Mouse (Mus musculus) spleen, adult 2 months (tissue): ENCODE measurements at regions not wholly inside any gene's neighbourhood (a gene's known extent, or its start where the extent isn't known, plus 50 kb on each side); places are given as distances from the start of the nearest gene placed in this dataset.

Source experiments
- DNase-seq, 2 experiments: peaks; one replicate each; pipeline versions ENCODE4 v3.0.0 to v3.0.0-alpha.2; 2012 to 2021; ENCODE audit warnings: low spot score in 2 of 2, low read depth in 1 of 2
- H3K27ac ChIP-seq: fragments of 200-500 bp; 2 replicates; pipeline ENCODE4 v1.5.1; 2012; ENCODE audit warnings: low read length, inconsistent platforms; ENCODE audit not compliant: insufficient read depth
- H3K27me3 ChIP-seq: fragments of 200-500 bp; 2 replicates; pipeline ENCODE4 v1.6.1; 2012; ENCODE audit warnings: mild to moderate bottlenecking, moderate library complexity, low read length, inconsistent platforms; ENCODE audit not compliant: control insufficient read depth, insufficient read depth
- H3K36me3 ChIP-seq: fragments of 200-500 bp; 2 replicates; pipeline ENCODE4 v1.6.1; 2012; ENCODE audit warnings: mild to moderate bottlenecking, low read length, inconsistent platforms; ENCODE audit not compliant: control insufficient read depth, insufficient read depth
- H3K4me1 ChIP-seq: fragments of 200-500 bp; 2 replicates; pipeline ENCODE4 v1.6.1; 2011; ENCODE audit warnings: inconsistent platforms; ENCODE audit not compliant: control insufficient read depth, insufficient read depth, insufficient read length
- H3K4me3 ChIP-seq: fragments of 200-500 bp; 2 replicates; pipeline ENCODE4 v1.5.1; 2011; ENCODE audit warnings: mild to moderate bottlenecking, inconsistent platforms; ENCODE audit not compliant: insufficient read depth, insufficient read length; ENCODE audit errors: extremely low read depth
- CTCF ChIP-seq: fragments of 200-500 bp; IDR thresholded peaks from 2 replicates; pipeline ENCODE4 v1.5.1; 2011; ENCODE audit warnings: mild to moderate bottlenecking, inconsistent platforms; ENCODE audit not compliant: insufficient read depth, insufficient read length, insufficient replicate concordance; ENCODE audit errors: extremely low read depth
- POLR2A ChIP-seq: fragments of 200-500 bp; IDR thresholded peaks from 2 replicates; pipeline ENCODE4 v1.6.1; 2011; ENCODE audit warnings: low read depth, low read length, inconsistent platforms
- WGBS: fragments of 180-500 bp; shearing (Covaris S2); methylation state at CpG from one replicate; pipeline ENCODE4 v1.1.7; 2018; 5-methylcytosine and 5-hydroxymethylcytosine counted together

DNA sequence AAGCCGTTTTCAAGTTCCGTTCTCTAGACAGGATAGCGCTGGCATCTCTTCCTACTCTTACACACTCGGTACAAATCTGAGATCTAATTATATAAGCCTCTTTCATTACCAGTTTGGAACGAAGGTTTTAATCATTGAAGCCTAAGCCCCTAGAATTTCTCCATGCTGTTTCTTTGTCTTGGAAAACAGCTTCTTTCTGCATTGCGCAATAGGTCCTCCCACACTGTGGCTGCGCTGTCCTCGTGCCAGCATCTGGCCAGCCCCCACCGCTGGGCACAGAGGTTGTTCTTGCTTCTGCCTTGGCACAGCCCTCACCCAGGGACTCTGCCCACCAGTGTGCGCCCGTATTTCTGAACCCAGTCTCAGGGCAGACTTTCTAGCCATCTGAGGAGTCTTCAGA is 126.8 kb downstream of the Bmp7 start:
- TF ChIP-seq CTCF: no peak
- TF ChIP-seq POLR2A: no peak
- no peaks in the 10 kb centered on the region for H3K36me3 ChIP-seq
- no peaks in the 10 kb centered on the region for H3K27me3 ChIP-seq
- no peak overlapping the region for H3K4me3 ChIP-seq
- WGBS: 69% methylated on average over 11 of the region's 11 CpGs
- H3K4me1 ChIP-seq: no peaks in the 10 kb centered on the region
- DNase-seq: no peak
- no peak overlapping the region for H3K27ac ChIP-seq

DNA sequence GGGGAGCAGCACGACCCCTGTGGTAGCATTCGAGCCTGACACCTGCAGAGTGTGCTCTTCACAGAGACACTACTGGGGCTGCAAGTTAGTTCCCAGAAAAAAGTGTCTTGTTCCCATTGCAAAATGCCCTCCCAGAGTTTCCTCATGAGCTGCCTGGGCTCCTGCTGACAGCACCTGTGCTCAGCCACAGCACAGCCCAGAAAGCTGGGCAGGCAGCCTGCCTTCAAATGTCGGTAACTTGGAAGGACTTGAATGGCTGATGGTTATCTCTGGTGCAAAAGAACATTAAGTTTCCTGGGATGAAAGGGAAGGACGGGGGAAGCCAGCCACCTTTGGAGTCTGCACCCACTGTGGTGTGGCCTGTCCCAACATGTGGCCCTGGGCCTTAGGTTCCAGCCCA is 126.2 kb downstream of the Bmp7 start:
- WGBS: 56% methylated on average over 4 of the region's 4 CpGs
- Histone ChIP-seq H3K4me1 (no peaks in the 10 kb centered on the region), H3K4me3 (no peak overlapping the region), H3K27ac (no peak overlapping the region), H3K36me3 (no peaks in the 10 kb centered on the region), H3K27me3 (no peaks in the 10 kb centered on the region)
- DNase-seq: no peak
- no peak for TF ChIP-seq CTCF
- TF ChIP-seq POLR2A: no peak

DNA sequence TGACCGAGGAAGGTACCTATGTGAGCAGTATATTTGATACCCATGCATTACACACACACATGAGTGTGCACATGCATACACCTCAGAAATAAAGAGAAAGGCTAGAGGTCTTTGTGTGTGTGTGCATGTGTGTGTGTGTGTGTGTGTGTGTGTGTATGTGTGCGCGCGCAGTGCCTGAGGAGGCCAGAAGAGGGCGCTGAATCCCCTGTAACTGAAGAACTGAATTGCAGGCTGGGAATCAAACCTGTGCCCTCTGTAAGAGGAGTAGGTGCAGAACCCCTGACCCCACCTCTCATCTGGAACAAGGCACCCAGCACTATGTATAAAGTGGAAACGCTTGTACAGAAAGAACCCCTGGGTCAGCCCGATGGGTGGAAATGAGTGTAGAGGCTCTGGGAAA is 125.0 kb downstream of the Bmp7 start:
- Histone ChIP-seq H3K27ac (no peak overlapping the region), H3K4me1 (no peaks in the 10 kb centered on the region), H3K27me3 (no peaks in the 10 kb centered on the region), H3K36me3 (no peaks in the 10 kb centered on the region), H3K4me3 (no peak overlapping the region)
- DNase-seq: no peak
- TF ChIP-seq CTCF (no peak), POLR2A (no peak)
- 91% methylated on average over 7 of the region's 7 CpGs for WGBS

DNA sequence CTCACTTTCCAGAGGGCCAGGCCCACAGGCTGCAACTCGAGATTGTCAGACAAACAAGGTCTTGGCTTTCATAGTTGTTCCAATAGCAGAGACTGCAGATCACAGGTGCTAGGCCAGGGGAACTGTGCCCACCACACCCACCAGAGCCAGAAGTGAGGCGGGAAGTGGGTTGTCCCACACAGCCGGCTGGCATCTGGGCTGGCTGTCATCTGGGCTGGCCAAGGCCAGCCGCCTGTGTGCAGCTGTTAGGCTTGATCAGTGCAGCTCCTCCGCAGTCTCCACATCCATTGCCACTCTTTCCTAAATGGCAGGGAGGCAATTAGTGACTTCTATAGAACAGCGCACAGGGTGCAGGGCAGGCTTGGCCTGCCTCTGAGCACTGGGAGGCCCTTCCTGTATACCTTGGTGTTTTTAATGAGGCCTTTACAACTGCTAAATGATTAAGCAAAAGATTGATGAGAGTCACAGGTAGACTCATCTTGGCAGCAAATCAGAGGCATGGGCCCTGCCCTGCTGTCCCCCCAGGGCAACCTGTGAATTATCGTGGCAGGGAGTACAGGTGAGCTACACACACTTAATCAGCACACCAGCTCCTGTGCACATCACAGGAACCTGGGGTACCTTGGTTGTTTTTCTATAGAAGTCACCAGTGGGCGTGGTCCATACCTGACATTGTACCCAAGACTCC is 122.9 kb downstream of the Bmp7 start:
- DNase-seq: no peak
- no peaks in the 10 kb centered on the region for H3K36me3 ChIP-seq

More for the DNA sequence above, 122.9 kb downstream of the Bmp7 start:
- no peak overlapping the region for H3K27ac ChIP-seq
- TF ChIP-seq POLR2A (no peak), CTCF (no peak)
- 31% methylated on average over 8 of the region's 8 CpGs for WGBS
- H3K4me3 ChIP-seq: no peak overlapping the region
- H3K4me1 ChIP-seq: no peaks in the 10 kb centered on the region
- no peaks in the 10 kb centered on the region for H3K27me3 ChIP-seq
